Mouse (Mus musculus): ENCODE data around the gene Smg7. TPM values are rescaled to one million over a fixed set of nuclear protein-coding genes. Genes with fewer than 3 reads are reported as not detected.
"Not testable (repeated sequence)": the region's sequence is repeated elsewhere in the genome, so short reads cannot be mapped to it uniquely, and the experiment has no call there.

The Smg7 gene
- 75.7 and 77.3 TPM in 2 replicates for total RNA-seq (2015)
- 20.7 and 31.9 TPM in 2 replicates for total RNA-seq (2017)

DNA sequence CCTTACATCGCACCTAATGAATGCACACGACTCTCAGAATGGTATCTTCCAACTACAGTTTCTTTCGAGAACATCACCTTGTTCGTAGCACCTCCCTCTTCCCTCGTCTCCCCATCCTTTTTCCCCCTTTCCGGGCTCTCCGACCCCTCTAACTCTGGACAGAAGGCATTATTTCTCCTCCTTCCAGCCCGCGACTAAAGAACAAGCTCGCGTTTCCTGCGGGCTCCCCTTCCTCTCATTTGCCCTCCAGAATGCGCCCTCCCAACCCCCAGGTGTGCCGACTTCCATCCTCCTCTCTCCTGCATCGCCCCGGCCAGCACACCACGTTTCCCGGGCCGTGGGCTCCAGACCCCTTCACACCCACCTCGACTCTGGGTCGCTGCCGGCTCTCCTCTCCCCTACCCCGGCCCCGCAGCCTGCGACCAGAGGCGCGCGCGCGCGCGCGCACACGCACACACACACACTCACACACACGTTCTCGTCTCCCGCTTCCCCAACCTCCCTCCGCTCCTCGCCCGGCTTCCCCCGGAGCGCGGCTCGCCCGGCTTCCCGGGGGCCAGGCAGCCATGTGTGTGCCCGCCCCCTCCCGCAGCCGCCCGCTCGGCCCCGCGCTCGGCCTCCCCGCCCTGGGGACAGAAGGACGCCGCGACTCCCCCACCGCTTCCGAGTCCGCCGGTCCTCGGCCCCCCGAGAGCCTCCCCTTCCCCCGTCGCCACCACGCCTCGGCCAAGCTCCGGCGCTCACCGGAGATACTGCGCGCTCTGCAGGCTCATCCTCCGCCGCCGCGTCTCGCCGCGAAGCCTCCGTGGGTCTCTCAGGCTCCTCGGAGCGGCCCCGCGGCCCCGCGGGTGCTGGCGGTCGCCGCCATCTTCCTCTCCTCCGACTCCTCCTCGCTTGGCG is at the start of gene Smg7:
Gene Smg7, minus strand, starts transcription at position 882 of the 900 bp plus-strand sequence.
- peak; percentile 12 for ATAC-seq (ENCODE audit: poor library complexity, severe bottlenecking)

DNA sequence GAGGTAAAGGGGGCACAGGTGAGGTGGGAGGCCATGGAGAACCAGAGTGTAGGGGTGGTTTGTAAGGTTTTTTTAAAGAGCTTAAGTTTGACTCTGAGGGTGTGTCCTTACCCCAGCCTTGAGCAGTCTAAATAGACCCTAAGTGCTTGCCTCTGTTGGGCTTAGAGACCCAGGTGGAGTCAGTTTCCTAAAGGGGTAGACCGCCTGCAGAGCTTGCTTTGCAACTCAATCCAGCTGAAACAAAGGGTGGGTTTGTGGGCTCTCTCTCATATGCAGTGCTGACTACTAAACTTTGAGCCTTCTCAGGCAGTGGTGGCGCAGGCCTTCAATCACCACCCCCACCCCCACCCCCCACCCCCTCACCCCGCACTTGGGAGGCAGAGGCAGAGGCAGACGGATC is 40.5 kb upstream of the Smg7 start:
- ATAC-seq (ENCODE audit: poor library complexity, severe bottlenecking) = no peak

GRCm38 (mm10) chr1:152936365-152936764 is 33.9 kb upstream of the Smg7 start:
- no peak for ATAC-seq (ENCODE audit: poor library complexity, severe bottlenecking)

DNA sequence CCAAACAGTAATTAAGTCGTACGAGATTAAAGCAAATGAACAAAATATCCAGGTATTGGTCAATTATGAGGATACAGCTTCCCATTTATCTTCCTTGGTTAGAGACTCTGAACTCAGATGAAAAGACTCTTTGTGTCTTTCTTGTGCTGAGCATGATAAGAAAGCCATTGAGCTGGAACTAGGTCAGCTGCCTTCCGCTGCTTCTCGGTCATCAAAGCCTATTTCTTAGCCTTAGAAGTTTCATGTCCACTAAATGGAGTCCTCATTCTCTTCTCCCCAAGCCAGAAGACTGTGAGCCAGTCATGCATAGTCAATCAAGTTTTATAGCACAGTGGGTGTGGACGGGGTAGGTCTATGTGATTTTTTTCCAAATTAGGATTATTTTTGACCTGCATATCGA is 33.0 kb upstream of the Smg7 start:
- no peak for ATAC-seq (ENCODE audit: poor library complexity, severe bottlenecking)

DNA sequence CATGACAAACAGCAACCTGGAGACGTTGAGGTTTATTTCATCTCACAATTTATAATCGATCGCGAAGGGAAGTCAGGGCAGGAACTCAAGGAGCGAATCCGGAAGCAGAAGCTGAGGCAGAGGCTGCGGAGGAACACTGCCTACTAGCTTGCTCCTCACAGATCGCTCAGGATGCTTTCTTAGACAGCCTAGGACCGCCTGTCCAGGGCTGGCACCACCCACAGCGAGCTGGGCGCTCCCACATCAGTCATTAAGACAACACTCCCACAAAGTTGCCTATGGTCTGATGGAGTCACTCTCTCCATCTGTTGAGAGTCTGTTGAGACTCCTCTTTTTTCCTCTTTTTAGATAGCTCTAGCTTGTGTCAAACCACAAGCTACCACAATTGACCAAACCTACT is 31.5 kb upstream of the Smg7 start:
- peak; percentile 59 for ATAC-seq (ENCODE audit: poor library complexity, severe bottlenecking)

DNA sequence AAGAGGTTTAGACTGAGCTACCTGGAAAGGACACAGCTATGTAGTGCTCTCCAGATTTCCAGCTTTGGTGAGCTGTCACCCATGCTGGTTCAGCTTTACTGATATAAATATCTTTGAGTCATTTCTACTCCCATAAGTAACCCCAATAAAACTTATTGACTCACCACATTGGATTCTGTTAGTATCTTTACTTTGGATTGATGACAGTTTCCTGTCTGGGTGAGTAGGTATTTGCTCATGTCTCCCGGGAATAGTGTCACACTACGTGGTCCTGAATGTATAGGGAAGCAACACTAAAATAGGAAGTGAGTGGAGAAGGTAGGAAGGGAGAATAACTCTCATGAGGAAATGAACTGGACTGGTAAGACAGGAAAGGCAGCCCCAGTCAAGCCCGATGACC is 19.3 kb upstream of the Smg7 start:
- no peak for ATAC-seq (ENCODE audit: poor library complexity, severe bottlenecking)

DNA sequence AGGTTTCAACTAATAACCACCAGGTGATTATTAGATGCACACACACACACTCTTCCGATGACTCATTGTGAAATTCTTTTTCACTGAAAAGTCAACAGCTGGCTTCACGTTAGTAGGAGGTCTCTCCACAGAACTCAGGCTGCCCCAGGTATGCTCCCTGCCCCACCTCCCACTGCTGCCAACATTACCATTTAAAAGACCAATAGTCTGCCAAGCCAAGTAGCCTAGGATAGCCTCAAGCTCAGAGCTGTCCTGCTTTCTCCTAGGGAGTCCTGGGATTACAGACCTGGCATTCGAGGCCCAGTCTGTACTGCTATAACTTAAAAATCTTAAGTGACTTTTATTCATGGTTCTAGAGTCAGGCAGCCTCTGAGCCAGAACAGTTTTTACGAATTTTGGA is 15.2 kb upstream of the Smg7 start:
- ATAC-seq (ENCODE audit: poor library complexity, severe bottlenecking) = no peak

GRCm38 (mm10) chr1:152916936-152917335 is 14.5 kb upstream of the Smg7 start:
- ATAC-seq (ENCODE audit: poor library complexity, severe bottlenecking) = no peak

GRCm38 (mm10) chr1:152915766-152916165 is 13.3 kb upstream of the Smg7 start:
- no peak for ATAC-seq (ENCODE audit: poor library complexity, severe bottlenecking)

GRCm38 (mm10) chr1:152913483-152914460 is 11.3 kb upstream of the Smg7 start:
- no peak for ATAC-seq (ENCODE audit: poor library complexity, severe bottlenecking)

GRCm38 (mm10) chr1:152904469-152904868 is 2.0 kb upstream of the Smg7 start:
- peak; percentile 64 for ATAC-seq (ENCODE audit: poor library complexity, severe bottlenecking)

DNA sequence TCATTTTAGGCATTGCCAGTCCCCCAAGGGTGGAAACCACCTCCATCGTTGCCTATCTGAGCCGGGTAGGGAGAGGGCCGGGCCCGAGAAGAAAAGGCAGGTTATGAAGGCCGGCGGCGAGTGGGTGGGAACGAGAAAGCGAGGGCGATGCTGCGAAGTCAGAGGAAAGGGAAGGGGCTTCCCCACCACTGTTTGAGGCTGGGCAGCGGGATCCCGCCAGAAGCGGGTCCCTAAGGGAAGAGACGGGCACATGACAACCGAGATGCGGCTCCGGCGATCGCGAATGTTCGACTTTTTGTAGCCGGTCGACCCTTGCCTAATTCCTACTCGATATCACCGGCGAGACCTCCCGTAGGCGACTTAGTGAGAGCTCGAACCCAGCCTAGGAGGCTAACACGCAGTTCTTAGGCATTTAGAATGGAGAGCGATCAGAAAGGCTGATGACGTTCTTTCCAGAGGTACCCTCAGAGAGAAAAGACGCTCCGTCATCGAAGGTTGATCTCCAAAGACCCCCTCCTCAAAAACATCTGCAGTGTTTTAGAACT is 1.2 kb upstream of the Smg7 start:
- ATAC-seq (ENCODE audit: poor library complexity, severe bottlenecking) = peak; percentile 9; the same call in 1 of the 2 replicates

DNA sequence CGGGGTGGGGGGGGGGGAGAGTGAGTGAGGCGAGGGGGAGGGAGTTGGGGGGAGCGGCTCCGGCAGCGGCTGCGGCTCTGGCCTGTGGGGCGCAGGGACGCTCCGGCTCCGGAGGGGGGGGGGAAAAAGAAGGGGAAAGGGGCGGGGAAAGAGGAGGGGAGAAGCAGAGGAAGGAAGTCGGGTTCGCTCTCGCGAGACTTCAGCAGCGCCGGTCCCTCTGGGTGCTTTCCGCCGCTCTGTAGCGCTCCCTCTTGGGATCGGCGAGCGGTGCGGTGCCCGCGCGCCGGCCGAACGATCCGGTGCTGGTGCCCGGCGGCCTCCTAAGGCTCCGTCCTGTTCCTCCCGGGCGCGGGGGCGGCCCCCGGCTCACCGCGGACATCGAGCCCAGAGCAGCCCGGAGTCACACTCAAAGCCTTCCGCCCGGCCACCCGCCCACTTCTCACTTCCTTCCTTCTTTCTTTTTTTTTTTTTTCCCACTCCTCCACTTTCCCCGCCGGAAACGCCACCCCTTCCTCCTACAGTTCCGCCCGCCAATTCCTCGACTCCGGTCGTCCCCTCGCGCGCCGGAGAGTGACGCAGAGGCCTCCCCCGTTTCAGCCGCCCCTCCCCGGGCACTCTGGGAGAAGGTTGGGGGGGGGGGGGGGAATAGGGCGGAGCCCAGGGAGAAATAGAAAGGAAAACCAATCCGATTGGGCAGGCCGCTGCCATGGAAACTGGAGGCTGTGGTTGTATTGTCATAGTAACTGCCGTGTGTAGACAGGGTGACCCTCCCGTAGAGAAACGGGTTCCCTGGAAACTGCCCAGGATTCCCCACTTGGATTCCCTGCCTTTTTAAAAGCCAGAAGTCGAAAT is 445 bp upstream of the Smg7 start:
- ATAC-seq (ENCODE audit: poor library complexity, severe bottlenecking) = peak; percentile 65

- no peak for ATAC-seq (ENCODE audit: poor library complexity, severe bottlenecking)
These were observed 1.1 kb downstream of the Smg7 start for GRCm38 (mm10) chr1:152901419-152901764.

- not testable (repeated sequence) for ATAC-seq (ENCODE audit: poor library complexity, severe bottlenecking)
These were observed 14.4 kb downstream of the Smg7 start for GRCm38 (mm10) chr1:152888086-152888485.

DNA sequence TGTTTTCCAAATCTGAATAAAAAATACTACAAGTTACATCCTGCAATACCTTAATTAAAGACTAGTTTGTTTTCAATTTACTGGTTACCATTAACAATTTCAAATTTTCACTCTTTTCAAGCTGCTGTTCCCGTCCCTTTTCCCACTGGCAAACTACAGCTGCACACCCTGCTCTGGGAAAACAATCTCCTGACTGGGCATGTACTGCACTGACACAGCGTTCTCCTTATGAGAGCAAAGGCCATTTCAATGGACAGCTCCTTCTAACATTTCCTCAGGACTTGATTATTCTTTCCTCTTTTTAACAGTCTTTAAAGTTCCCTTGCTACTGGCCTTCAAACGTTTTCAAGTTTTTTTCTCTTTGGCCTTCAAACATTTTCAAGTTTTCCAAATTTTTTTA is 31.4 kb downstream of the Smg7 start:
- ATAC-seq (ENCODE audit: poor library complexity, severe bottlenecking) = no peak

DNA sequence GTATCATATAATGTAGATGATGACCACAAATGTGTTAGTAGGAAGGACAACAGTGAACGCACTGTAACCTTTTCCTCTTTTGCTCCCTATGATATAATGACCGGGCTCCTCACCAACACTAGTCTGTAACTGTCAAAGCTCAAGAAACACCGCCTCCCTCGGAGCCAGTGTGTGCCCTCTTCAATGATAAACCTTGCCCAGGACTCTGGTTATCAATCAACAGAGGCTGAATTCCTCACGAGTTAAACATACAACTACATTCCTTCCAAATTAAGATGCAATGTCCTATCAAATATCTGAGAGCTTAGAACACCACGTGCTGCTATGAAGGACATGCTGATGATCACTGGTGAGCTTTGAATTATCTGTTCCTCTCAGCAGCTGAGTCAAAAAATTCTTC is 32.5 kb downstream of the Smg7 start:
- no peak for ATAC-seq (ENCODE audit: poor library complexity, severe bottlenecking)

DNA sequence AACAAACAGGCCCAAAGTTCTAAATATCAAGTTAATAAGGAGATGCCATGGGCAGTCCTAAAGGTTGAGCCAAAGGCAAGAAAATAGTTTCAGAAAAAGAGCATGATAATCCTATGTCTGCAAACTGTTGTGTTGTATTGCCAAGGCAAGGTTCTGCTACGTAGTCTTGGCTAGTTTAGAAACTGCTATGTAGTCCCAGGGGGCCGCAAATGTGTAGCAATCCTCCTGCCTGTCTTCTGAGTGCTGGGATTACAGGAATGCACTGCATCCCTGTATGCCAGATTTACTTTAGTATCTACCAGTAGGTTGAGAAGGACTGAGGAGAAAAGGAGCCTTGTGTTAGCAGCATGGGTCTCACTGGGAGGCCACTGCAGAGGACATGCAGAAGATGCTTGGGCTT is 55.6 kb downstream of the Smg7 start:
- ATAC-seq (ENCODE audit: poor library complexity, severe bottlenecking) = no peak

- ATAC-seq (ENCODE audit: poor library complexity, severe bottlenecking) = no peak
These were observed 57.2 kb downstream of the Smg7 start for GRCm38 (mm10) chr1:152845211-152845730.

DNA sequence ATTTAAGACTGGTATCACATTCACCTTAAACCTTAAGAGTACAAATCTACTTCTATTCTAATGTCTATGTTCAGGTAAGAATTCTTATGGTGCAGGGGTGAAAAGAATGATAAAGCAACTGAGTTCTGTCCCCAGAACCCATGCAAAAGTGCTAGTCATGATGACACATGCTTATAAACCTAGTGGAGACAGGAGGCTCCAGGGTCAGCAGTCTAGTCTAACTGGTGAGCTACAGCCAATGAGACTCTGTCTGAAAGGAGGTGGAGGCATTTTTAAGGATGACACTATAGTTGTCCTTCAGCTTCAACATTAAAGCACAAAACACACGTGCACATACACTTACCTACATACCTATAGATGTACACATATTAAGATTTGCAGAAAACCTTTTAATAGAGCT is 57.8 kb downstream of the Smg7 start:
- no peak for ATAC-seq (ENCODE audit: poor library complexity, severe bottlenecking)

Measured in megakaryocyte, adult 5-6 weeks (primary cell).